Mouse (Mus musculus) embryonic fibroblast, embryonic 13.5 days (primary cell): ENCODE data around the gene Tox2.

ENCODE experiments used
- CTCF ChIP-seq: IDR thresholded peaks from 2 replicates; pipeline ENCODE4 v1.5.1; 2011; ENCODE audit warnings: mild to moderate bottlenecking, control low read depth, low read length, moderate library complexity, borderline replicate concordance; ENCODE audit not compliant: insufficient read depth
- POLR2A ChIP-seq: IDR thresholded peaks from 2 replicates; pipeline ENCODE4 v1.6.1; 2011; ENCODE audit warnings: low read depth, mild to moderate bottlenecking, control low read depth, low read length, moderate library complexity

- no peak for TF ChIP-seq CTCF
- TF ChIP-seq POLR2A, result no peak
Observed at GRCm38 (mm10) chr2:163175831-163176230, 27.1 kb upstream of the Tox2 start.
